Mouse (Mus musculus): ENCODE data around the gene Lrp2bp.

DNA sequence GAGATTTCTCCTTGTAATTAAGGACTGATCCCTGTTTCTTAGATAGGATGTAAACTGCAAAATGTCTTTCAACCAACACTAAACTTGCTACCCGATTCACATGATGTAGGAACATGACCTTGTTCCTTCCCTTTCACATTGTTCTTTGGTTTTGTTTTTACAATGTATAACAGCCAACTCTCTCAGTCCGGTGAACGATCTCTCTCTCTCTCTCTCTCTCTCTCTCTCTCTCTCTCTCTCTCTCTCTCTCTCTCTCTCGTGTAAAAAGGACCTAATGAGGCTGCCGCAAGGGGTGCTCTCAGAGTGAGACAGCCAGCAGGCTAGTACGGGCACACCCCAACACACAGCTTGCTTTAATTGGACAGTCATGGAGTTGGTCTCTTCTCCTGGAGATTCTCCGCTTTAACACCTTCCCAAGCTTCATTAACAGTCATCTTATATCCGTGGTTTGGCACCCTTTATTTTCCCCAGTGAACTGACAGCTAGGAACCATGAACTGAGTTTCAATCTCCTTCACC, 25.1 kb upstream of the Lrp2bp start:
- TF ChIP-seq CTCF (IDR thresholded peaks at IDR 0.05; ENCODE audit: extremely low read depth, insufficient read depth, low read length) (no peak), POLR2A (IDR thresholded peaks at IDR 0.05; ENCODE audit: extremely low read depth, insufficient read depth, low read length) (no peak)
